Mouse (Mus musculus) limb, embryonic 10.5 days (tissue): ENCODE data around the gene Kank3. TPM values are rescaled to one million over a fixed set of nuclear protein-coding genes. Genes with fewer than 3 reads are reported as not detected.

Experiments used
- DNase-seq: peaks from one replicate; pipeline ENCODE4 v3.0.0-alpha.2; 2017; ENCODE audit warnings: low spot score
- H3K27ac ChIP-seq: fragments of 300-500 bp; sonication (generic); 2 replicates; pipeline ENCODE4 v1.5.1; 2016; ENCODE audit warnings: mild to moderate bottlenecking
- H3K27me3 ChIP-seq: fragments of 300-500 bp; sonication (generic); 2 replicates; pipeline ENCODE4 v1.6.1; 2016; ENCODE audit warnings: low read depth, mild to moderate bottlenecking; ENCODE audit not compliant: poor library complexity, severe bottlenecking
- H3K36me3 ChIP-seq: fragments of 300-500 bp; sonication (generic); 2 replicates; pipeline ENCODE4 v1.6.1; 2016; ENCODE audit warnings: mild to moderate bottlenecking, moderate library complexity
- H3K4me1 ChIP-seq: fragments of 300-500 bp; sonication (generic); 2 replicates; pipeline ENCODE4 v1.6.1; 2016
- H3K4me3 ChIP-seq: fragments of 300-500 bp; sonication (generic); 2 replicates; pipeline ENCODE4 v1.5.1; 2016; ENCODE audit warnings: mild to moderate bottlenecking, moderate library complexity
- H3K9me3 ChIP-seq: fragments of 300-500 bp; sonication (generic); replicated peaks from 2 replicates; pipeline ENCODE4 v1.6.1; 2016; ENCODE audit warnings: mild to moderate bottlenecking
- WGBS: fragments of 180-500 bp; shearing (Covaris S2); methylation state at CpG from one replicate; pipeline ENCODE4 v1.1.7; 2016; 5-methylcytosine and 5-hydroxymethylcytosine counted together
- polyA plus RNA-seq: library from polyadenylated mRNA; unstranded; fragments of >200 nt; fragmentation: Nextera tagmentation; extraction: Ambion mirVana; gene quantifications from 2 replicates; pipeline ENCODE4 v1.2.1, GENCODE M21; 2016

Gene Kank3
- polyA plus RNA-seq, 1 experiment from 2014 or later: 28.5 TPM

DNA sequence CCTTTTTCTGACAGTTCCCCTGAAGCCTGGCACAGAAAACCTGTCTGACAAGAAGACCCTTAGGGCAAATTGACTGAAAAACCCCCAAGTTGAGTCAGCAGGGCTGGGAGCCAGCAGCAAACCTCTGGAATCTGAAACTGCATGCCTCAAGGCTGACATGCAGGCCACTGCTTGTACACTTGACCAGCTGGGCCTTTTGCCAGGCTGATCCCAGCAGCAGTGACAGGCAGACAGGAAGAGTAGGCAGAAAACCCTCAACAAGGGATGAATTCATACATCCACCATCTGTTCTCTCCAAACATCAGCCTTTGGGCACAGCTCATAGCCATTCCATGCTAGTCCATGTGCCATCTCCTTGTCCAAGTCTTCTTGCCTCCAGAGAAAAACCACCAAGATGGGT, 26.9 kb upstream of the Kank3 start:
- H3K36me3 ChIP-seq: peaks cover under 1% of the 10 kb centered on the region; the same call in 1 of the 2 replicates
- peaks cover 53% of the 10 kb centered on the region for H3K4me1 ChIP-seq
- H3K27me3 ChIP-seq: no peaks in the 10 kb centered on the region
- H3K27ac ChIP-seq: no peak overlapping the region
- DNase-seq: no peak
- no peak overlapping the region for H3K4me3 ChIP-seq
- no peaks in the 10 kb centered on the region for H3K9me3 ChIP-seq

DNA sequence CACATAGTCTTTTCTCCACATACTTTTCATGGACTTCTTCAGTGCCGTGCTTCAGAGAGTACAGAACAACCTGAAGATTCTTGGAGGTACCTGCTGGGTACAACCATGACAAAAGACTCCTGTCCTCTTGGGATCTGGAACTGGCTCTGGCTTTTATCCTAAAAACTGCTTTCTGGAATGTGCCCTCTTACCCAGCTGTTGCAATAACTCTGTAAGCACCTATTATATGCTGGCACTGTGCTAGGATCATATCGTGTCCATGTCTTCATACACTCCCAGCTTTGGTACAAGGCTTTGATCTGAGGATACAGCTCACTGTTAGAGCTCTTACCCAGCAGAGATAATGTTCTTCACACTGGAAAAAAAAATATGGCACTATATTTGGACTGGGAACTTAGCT, 25.4 kb upstream of the Kank3 start:
- H3K4me1 ChIP-seq: peaks cover 38% of the 10 kb centered on the region
- no peak for DNase-seq
- 90% methylated on average over 2 of the region's 2 CpGs for WGBS
- H3K27ac ChIP-seq: no peak overlapping the region
- no peaks in the 10 kb centered on the region for H3K9me3 ChIP-seq
- no peaks in the 10 kb centered on the region for H3K27me3 ChIP-seq
- H3K4me3 ChIP-seq: no peak overlapping the region
- no peaks in the 10 kb centered on the region for H3K36me3 ChIP-seq

DNA sequence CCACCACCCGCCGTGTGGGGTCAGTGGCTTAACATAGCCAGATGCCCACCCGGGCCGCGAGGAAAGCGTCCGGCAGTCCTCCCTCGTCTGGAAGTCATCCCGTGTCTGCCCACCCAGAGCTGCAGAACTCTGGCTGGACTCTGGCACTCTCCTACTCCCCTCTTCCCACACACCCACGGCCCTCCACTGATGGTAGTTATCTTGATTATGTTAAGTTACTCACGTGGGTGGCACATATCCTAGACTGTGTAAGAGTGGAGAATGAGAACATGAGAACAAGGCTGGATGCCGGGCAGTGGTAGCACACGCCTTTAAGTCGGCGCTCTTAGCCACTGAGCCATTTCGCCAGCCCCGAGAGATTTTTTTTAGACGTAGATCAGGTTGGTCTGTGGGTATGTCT, 23.9 kb upstream of the Kank3 start:
- Histone ChIP-seq H3K9me3 (no peaks in the 10 kb centered on the region), H3K36me3 (no peaks in the 10 kb centered on the region), H3K27ac (no peak overlapping the region), H3K27me3 (no peaks in the 10 kb centered on the region), H3K4me3 (no peak overlapping the region), H3K4me1 (peaks cover 24% of the 10 kb centered on the region)
- WGBS: 85% methylated on average over 18 of the region's 18 CpGs
- no peak for DNase-seq

DNA sequence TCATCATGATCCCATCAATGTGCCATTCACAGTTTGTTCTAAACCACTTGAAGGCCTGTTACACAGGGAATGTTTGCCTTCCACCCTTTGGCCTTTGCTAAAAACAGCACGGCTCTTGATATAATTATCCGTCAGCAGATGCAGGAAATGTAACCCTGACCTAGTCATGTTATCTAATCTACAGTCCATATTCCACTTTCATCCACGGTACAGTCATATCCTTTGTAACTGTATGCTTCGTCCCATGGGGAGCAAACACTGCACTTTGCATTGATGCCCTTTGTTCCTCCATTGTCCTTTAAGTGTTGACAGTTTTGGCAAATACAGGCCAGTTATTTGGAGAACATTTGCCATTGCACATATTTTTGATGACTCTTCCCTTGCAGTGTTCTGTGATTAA, 21.6 kb upstream of the Kank3 start:
- 89% methylated on average over 4 of the region's 4 CpGs for WGBS
- no peak overlapping the region for H3K27ac ChIP-seq

DNA sequence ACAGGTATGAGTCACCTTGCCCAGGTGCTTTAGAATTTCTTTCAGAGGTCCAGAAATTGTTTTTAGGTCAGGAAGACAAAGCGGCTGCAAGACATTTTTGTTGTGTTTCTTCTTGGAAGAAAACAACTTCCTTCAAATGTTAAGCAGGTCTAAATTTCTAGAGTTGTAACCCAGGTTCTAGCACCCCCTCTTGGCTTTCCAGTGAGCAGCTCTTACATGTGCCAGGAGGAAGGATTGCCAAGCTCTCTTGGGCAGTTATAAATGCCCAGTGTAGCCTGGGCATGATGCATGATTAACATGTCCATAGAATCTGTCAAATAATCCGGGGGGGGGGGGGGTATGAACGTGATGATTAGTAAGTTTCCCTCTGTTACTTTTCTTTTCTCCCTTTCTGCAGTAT, 12.0 kb upstream of the Kank3 start:
- Histone ChIP-seq H3K9me3 (no peaks in the 10 kb centered on the region), H3K27ac (no peak overlapping the region), H3K4me3 (no peak overlapping the region), H3K4me1 (no peaks in the 10 kb centered on the region), H3K27me3 (no peaks in the 10 kb centered on the region), H3K36me3 (no peaks in the 10 kb centered on the region)
- WGBS: 58% methylated on average over 3 of the region's 3 CpGs
- DNase-seq: no peak

More for the DNA sequence above, 21.6 kb upstream of the Kank3 start:
- H3K27me3 ChIP-seq: no peaks in the 10 kb centered on the region
- H3K9me3 ChIP-seq: no peaks in the 10 kb centered on the region
- H3K4me3 ChIP-seq: no peak overlapping the region
- no peaks in the 10 kb centered on the region for H3K36me3 ChIP-seq
- DNase-seq: no peak
- peaks cover 9% of the 10 kb centered on the region for H3K4me1 ChIP-seq

DNA sequence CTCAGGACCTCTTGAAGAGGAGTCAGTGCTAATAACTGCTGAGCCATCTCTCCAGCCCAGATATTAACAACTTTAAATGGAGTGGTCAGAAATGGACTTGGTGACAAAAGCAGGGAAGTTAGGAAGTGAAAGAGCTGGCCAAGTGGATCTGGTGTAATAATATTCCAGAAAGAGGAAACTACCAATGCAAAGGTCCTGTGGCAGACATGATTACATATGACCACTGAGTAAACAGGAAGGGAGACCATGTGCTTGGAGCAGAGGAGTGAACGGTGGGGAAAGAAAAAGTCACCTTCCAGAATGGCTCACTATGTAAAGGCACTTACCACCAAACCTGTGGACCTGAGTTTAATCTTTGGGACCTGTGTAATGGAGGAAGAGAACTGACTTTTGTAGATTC, 11.0 kb upstream of the Kank3 start:
- DNase-seq: no peak
- Histone ChIP-seq H3K27me3 (no peaks in the 10 kb centered on the region), H3K4me3 (no peak overlapping the region), H3K27ac (no peak overlapping the region), H3K4me1 (no peaks in the 10 kb centered on the region), H3K36me3 (no peaks in the 10 kb centered on the region), H3K9me3 (no peaks in the 10 kb centered on the region)
- 72% methylated on average over 1 of the region's 1 CpGs for WGBS

DNA sequence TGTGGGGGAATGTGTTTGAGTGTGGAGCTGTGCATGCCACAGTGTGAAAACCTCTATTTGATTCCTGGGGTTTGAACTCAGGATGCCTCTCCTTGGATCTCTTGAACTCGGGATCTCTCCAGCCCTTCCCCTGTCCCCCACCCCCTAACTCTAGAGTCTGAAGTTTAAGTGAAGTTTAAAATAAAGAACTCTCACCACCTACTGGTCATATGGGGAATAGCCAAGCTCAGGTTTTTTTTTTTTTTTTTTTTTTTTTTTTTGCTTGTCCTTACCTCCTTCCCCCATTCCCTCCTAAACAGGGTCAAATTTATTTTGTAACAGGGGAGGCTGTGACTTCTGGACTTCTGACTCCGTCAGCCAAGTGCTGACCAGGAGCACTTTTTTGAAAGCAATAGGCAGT, 8.1 kb upstream of the Kank3 start:
- WGBS: 8% methylated on average over 2 of the region's 2 CpGs
- DNase-seq: no peak
- Histone ChIP-seq H3K4me3 (no peak overlapping the region), H3K27ac (no peak overlapping the region), H3K4me1 (no peaks in the 10 kb centered on the region), H3K9me3 (no peaks in the 10 kb centered on the region), H3K36me3 (no peaks in the 10 kb centered on the region), H3K27me3 (no peaks in the 10 kb centered on the region)

DNA sequence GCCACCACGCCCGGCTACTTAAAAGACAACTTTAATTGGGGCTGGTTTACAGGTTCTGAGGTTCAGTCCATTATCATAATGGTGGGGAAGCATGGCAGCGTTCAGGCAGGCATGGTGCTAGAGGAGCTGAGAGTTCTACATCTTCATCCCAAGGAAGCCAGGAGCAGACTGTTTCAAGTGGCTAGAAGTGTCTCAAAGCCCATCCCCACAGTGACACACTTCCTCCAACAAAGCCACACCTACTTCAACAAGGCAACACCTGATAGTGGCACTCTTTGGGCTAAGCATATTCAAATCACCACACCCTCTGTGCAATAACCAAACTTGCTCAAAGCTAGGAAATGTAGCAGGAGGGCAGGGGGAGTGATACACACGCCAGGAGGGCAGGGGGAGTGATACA, 6.1 kb upstream of the Kank3 start:
- WGBS: 60% methylated on average over 4 of the region's 4 CpGs
- Histone ChIP-seq H3K9me3 (no peaks in the 10 kb centered on the region), H3K27ac (no peak overlapping the region), H3K4me1 (peaks cover 7% of the 10 kb centered on the region), H3K36me3 (no peaks in the 10 kb centered on the region), H3K27me3 (no peaks in the 10 kb centered on the region), H3K4me3 (no peak overlapping the region)
- DNase-seq: no peak

DNA sequence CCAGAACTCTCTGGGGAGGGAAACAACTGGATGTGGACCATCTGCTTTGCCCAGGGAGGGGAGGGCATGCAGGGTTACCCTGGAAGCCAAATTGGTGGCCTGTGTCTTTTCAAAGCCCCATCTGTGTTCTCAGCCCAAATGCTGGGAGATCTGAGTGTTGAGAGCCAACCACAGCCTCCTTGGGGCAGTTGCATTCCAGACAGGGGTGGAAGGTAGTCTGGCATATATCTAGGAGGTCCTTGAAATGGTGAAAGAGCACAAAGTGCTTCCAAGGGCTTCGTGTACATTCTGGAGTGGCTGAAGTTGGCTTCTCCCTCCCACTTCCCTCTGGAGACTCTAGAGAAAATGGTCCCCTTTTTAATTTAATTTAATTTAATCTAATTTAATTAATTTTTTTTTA, 5.6 kb upstream of the Kank3 start:
- H3K27ac ChIP-seq: no peak overlapping the region
- no peaks in the 10 kb centered on the region for H3K36me3 ChIP-seq
- no peak for DNase-seq
- H3K4me1 ChIP-seq: peaks cover 7% of the 10 kb centered on the region
- 65% methylated on average over 1 of the region's 1 CpGs for WGBS
- H3K9me3 ChIP-seq: no peaks in the 10 kb centered on the region
- no peak overlapping the region for H3K4me3 ChIP-seq
- H3K27me3 ChIP-seq: no peaks in the 10 kb centered on the region

DNA sequence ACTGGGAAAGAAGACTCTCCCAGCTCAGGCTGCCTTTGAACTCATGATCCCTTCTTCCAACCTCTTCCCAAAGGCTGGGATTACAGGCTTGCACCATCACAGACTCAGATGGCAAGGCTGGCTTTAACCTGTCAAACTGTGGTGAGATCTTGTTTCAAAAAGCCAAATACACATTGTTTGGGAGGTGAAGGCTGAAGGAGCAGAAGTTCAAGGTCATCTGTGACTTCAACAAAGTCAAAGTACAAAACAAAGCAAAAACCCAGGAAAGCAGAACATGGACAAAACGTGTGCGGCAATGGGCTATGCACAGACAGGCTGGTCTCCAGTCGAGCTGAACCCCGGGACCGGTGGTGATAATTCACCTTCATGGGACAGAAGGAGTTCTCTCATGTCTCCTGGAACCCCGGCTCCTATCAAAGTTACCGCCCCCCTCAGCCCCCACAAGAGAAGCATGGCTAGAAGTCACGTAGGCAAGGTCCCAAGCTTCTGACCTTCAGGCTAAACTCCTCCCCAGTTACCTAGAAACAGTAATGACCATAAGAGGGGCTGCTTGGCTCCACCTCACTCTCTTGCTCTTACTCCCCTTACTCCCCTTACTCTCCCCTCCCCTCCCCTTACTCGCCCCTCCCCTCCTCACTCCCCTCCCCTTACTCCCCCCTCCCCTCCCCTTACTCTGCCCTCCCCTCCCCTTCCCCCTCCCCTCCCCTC, 3.0 kb upstream of the Kank3 start:
- H3K4me1 ChIP-seq: peaks cover 17% of the 10 kb centered on the region
- no peaks in the 10 kb centered on the region for H3K36me3 ChIP-seq
- WGBS: 56% methylated on average over 8 of the region's 9 CpGs
- peaks cover 14% of the 10 kb centered on the region for H3K27me3 ChIP-seq
- no peak overlapping the region for H3K4me3 ChIP-seq
- no peak overlapping the region for H3K27ac ChIP-seq
- DNase-seq: no peak
- H3K9me3 ChIP-seq: no peaks in the 10 kb centered on the region

DNA sequence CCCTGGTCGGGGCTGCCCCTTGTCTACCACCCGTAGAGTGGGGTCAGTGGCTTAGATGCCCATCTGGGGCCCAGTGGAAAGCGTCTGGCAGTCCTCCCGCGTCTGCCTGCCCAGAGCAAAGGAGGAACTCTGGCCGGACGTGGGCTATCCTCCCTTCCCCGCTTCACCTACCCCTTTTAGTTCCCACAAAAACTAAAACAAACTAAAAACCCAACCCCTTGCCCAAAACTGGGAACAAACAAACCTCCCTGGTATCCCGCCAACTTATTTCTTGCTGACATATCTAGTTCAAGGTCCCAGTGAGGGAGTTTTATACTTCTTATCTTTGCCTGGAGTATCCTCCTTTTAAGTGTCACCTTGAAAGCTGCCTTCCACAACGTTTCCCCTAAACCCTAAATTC, 2.1 kb upstream of the Kank3 start:
- Histone ChIP-seq H3K4me3 (no peak overlapping the region), H3K36me3 (no peaks in the 10 kb centered on the region), H3K4me1 (peaks cover 22% of the 10 kb centered on the region), H3K27me3 (peaks cover 14% of the 10 kb centered on the region), H3K27ac (no peak overlapping the region), H3K9me3 (no peaks in the 10 kb centered on the region)
- WGBS: 39% methylated on average over 10 of the region's 10 CpGs
- DNase-seq: no peak

DNA sequence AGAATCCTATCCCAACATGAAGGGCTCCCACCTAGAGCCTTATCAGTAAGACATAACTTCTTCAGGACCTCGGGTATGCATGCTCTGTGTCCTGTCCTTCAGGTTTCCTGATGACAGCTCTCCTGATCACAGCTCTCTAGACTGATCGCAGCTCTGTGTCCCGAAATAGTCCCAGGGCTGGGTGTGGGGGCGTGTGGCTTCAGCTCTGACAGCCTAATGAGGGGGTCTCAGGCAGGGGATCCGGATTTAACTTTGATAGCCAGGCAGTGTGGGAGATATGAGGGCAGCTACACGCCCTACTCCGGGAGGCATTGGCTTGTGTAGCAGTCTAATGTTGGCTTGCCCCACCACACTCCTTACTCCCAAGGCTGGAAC, 810 bp downstream of the Kank3 start:
- H3K9me3 ChIP-seq: no peaks in the 10 kb centered on the region
- H3K27me3 ChIP-seq: peaks cover 14% of the 10 kb centered on the region
- H3K4me3 ChIP-seq: peak overlapping the region; percentile 65
- 24% methylated on average over 7 of the region's 7 CpGs for WGBS
- no peak for DNase-seq
- peaks cover 22% of the 10 kb centered on the region for H3K4me1 ChIP-seq
- H3K27ac ChIP-seq: no peak overlapping the region
- H3K36me3 ChIP-seq: peaks cover 5% of the 10 kb centered on the region; the same call in 1 of the 2 replicates

DNA sequence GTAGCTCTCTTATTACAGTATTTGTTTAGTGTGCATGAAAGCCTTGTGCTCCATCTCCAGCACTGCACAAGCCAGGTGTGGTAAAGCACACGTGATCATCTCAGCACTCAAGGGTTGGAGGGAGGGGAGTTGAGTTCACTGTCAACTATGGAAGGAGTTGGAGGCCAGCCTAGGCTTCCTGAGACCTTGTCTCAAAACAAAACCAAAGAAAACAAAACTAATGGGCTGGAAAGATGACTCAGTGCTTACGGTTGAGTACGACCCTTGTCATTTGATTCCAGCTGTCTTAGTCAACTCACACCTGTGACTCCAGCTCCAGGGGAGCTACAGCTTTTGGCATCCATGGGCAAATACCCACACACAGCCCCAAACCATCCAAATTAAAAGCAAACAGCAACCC, 2.2 kb downstream of the Kank3 start:
- Histone ChIP-seq H3K27ac (no peak overlapping the region), H3K4me1 (peaks cover 30% of the 10 kb centered on the region), H3K9me3 (no peaks in the 10 kb centered on the region), H3K4me3 (no peak overlapping the region), H3K27me3 (peaks cover 14% of the 10 kb centered on the region), H3K36me3 (peaks cover 5% of the 10 kb centered on the region; the same call in 1 of the 2 replicates)
- 69% methylated on average over 3 of the region's 3 CpGs for WGBS
- DNase-seq: no peak

DNA sequence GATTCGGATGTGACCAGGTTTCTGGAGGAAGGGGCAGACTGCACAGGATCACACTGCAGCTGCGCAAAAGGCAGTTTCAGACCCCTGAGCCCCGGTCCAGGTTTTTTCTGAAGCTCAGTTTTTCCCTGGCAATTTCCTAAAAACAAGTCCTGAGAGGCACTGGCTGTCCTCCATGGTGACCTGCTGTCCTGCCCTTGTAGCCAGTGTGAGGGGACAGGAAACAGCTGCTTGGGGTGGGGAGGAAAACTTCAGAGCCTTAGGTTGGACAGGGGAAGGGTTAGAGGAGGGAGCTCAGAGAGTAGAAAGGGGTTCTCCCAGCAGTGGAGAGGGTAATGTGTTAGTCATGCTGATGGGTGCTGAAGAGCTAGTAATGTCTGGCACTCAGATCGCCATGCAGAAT, 2.7 kb downstream of the Kank3 start:
- no peak for DNase-seq
- H3K4me3 ChIP-seq: no peak overlapping the region
- no peak overlapping the region for H3K27ac ChIP-seq
- H3K27me3 ChIP-seq: peaks cover 14% of the 10 kb centered on the region
- H3K9me3 ChIP-seq: no peaks in the 10 kb centered on the region
- H3K4me1 ChIP-seq: peaks cover 31% of the 10 kb centered on the region
- peaks cover 8% of the 10 kb centered on the region for H3K36me3 ChIP-seq
- 76% methylated on average over 4 of the region's 4 CpGs for WGBS
